Mouse (Mus musculus) midbrain, embryonic 16.5 days (tissue): ENCODE data around the gene Clec3b. TPM values are rescaled to one million over a fixed set of nuclear protein-coding genes. Genes with fewer than 3 reads are reported as not detected.

Source experiments
- ATAC-seq: fragments of 200-750 bp; cut with Nextera tagmentation; 2 replicates; pipeline ENCODE4 v1.8.0; 2017; ENCODE audit warnings: moderate TSS enrichment
- H3K27ac ChIP-seq: fragments of 300-500 bp; sonication (generic); 2 replicates; pipeline ENCODE4 v1.5.1; 2014; ENCODE audit warnings: mild to moderate bottlenecking, low read length, mixed read lengths
- H3K27me3 ChIP-seq: fragments of 300-500 bp; sonication (generic); 2 replicates; pipeline ENCODE4 v1.6.1; 2014; ENCODE audit warnings: low read depth, low read length, mixed read lengths; ENCODE audit not compliant: control insufficient read depth, insufficient read depth
- H3K36me3 ChIP-seq: fragments of 300-500 bp; sonication (generic); 2 replicates; pipeline ENCODE4 v1.6.1; 2014; ENCODE audit warnings: mild to moderate bottlenecking, low read length, moderate library complexity, mixed read lengths; ENCODE audit not compliant: control insufficient read depth, insufficient read depth
- H3K4me1 ChIP-seq: fragments of 300-500 bp; sonication (generic); 2 replicates; pipeline ENCODE4 v1.6.1; 2014; ENCODE audit warnings: mild to moderate bottlenecking, low read length, mixed read lengths; ENCODE audit not compliant: control insufficient read depth, insufficient read depth
- H3K4me2 ChIP-seq: fragments of 300-500 bp; sonication (generic); 2 replicates; pipeline ENCODE4 v1.6.1; 2014; ENCODE audit warnings: mild to moderate bottlenecking, low read length, mixed read lengths
- H3K4me3 ChIP-seq: fragments of 300-500 bp; sonication (generic); 2 replicates; pipeline ENCODE4 v1.5.1; 2014; ENCODE audit warnings: low read depth, mild to moderate bottlenecking, low read length, moderate library complexity, mixed read lengths
- H3K9ac ChIP-seq: fragments of 300-500 bp; sonication (generic); 2 replicates; pipeline ENCODE4 v1.6.1; 2014; ENCODE audit warnings: low read depth, low read length, mixed read lengths
- H3K9me3 ChIP-seq: fragments of 300-500 bp; sonication (generic); replicated peaks from 2 replicates; pipeline ENCODE4 v1.6.1; 2014; ENCODE audit warnings: mild to moderate bottlenecking, low read length, mixed read lengths; ENCODE audit not compliant: control insufficient read depth, poor library complexity, severe bottlenecking
- WGBS: fragments of 180-500 bp; shearing (Covaris S2); extraction: QIAGEN DNeasy Blood & Tissue Kit; methylation state at CpG from one replicate; pipeline ENCODE4 v1.1.7; 2014; 5-methylcytosine and 5-hydroxymethylcytosine counted together
- polyA plus RNA-seq: library from polyadenylated mRNA; unstranded; fragments of >200 nt; fragmentation: Nextera tagmentation; extraction: Ambion mirVana; gene quantifications from 2 replicates; pipeline ENCODE4 v1.2.1, GENCODE M21; 2015

Gene Clec3b
- 2.2 and 3.6 TPM in 2 replicates for polyA plus RNA-seq

GRCm38 (mm10) chr9:123150241-123151020 is at the start of gene Clec3b:
Clec3b (plus strand) TSS chr9:123150946.
- no peak within 1 kb of the TSS for H3K4me3 ChIP-seq
- H3K9me3 ChIP-seq: no peaks in the 10 kb centered on the region
- H3K36me3 ChIP-seq: no peaks in the 10 kb centered on the region
- no peak within 1 kb of the TSS for H3K4me2 ChIP-seq
- no peaks in the 10 kb centered on the region for H3K4me1 ChIP-seq
- ATAC-seq: no peak
- H3K27ac ChIP-seq: no peak within 1 kb of the TSS
- no peaks in the 10 kb centered on the region for H3K27me3 ChIP-seq
- WGBS: 73% methylated on average over 5 of the region's 5 CpGs
- no peak within 1 kb of the TSS for H3K9ac ChIP-seq

DNA sequence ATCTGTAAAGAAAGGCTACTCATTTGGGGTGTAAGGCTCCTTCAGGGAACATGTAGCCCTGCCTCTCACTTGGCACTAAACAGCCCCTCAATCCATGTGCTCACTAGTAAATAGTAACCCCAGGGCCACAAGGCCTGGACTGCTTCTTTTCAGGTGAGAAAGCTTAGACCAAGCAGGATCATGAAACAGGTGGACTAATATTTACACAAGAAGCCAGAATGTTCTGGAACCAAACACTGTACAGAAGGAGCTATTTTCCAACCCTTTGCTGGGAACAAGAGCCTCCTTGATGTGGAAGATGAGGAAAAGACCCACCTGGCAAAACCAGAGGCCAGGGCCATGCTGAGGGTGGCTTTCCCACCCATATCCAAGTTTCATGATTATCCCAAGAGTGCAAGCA is 47.3 kb upstream of the Clec3b start:
- Histone ChIP-seq H3K4me3 (no peak overlapping the region), H3K4me2 (no peak overlapping the region), H3K36me3 (peaks cover 18% of the 10 kb centered on the region), H3K9ac (no peak overlapping the region), H3K9me3 (no peaks in the 10 kb centered on the region), H3K4me1 (no peaks in the 10 kb centered on the region), H3K27me3 (no peaks in the 10 kb centered on the region), H3K27ac (no peak overlapping the region)
- no peak for ATAC-seq

DNA sequence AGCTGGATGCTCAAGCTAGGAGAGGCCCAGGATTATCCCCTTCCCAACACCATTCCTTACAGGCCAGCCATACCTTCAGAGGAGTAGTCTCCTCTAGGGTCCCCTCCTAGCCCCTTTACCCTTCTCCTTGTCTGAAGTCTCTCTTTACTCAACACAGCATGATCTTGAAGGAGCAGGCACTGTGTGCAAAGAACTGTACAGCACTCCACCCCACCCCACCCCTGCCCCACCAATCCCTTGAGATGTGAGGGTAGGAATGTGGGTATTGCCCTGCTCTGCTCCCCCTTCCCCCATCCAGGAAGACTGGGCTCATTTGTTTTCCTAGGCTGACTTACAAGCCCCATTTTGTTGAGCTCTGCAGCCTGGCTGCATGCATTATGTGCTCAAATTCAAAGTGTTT is 46.4 kb upstream of the Clec3b start:
- Histone ChIP-seq H3K27me3 (no peaks in the 10 kb centered on the region), H3K27ac (no peak overlapping the region), H3K36me3 (peaks cover 16% of the 10 kb centered on the region), H3K9ac (no peak overlapping the region), H3K4me1 (no peaks in the 10 kb centered on the region), H3K4me3 (no peak overlapping the region), H3K9me3 (no peaks in the 10 kb centered on the region), H3K4me2 (no peak overlapping the region)
- ATAC-seq: no peak

DNA sequence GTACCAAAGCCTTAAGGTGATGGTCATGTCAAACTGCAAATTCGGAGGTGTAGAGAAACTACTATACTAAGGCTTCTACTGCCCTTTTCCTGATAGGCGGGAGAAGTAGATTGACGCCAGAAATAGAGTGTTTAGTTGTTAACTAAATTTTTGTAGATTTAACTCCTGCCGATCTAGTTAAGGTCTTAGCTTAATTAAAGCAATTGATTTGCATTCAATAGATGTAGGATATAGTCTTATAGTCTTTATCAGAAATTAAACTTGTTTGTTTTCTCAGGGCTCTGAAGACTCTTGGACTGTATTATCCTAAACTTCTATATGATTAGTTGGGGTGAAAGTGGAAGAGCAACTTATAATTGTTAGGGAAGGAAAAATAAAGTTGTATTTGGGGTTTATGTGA is 43.6 kb upstream of the Clec3b start:
- peaks cover 11% of the 10 kb centered on the region for H3K4me1 ChIP-seq
- ATAC-seq: no peak
- WGBS: 92% methylated on average over 4 of the region's 4 CpGs

DNA sequence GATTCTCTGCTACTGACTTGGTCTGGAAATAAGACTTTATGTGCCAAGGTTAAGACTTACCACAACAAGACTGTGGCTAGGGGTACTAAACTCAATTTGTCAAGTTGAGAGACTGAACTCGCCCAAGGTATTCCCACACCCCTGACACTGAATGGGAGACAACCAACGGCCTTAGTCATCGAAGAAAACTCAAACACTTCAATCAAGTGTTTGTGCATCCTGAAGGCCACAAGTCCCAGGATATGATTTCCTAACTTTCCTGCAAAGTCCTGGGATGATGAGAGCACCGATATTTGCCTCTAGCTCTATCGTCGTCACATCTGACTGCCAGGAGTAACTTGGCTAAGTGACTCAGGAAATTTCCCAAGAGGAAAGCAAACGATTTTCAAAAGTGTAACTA is 41.6 kb upstream of the Clec3b start:
- 94% methylated on average over 7 of the region's 7 CpGs for WGBS

More for the DNA sequence above, 43.6 kb upstream of the Clec3b start:
- Histone ChIP-seq H3K4me3 (no peak overlapping the region), H3K4me2 (no peak overlapping the region), H3K9me3 (no peaks in the 10 kb centered on the region), H3K9ac (no peak overlapping the region), H3K27me3 (no peaks in the 10 kb centered on the region), H3K36me3 (0 out of 2 replicates have a peak, but pooled peaks cover 5% of the 10 kb centered on the region), H3K27ac (no peak overlapping the region)

DNA sequence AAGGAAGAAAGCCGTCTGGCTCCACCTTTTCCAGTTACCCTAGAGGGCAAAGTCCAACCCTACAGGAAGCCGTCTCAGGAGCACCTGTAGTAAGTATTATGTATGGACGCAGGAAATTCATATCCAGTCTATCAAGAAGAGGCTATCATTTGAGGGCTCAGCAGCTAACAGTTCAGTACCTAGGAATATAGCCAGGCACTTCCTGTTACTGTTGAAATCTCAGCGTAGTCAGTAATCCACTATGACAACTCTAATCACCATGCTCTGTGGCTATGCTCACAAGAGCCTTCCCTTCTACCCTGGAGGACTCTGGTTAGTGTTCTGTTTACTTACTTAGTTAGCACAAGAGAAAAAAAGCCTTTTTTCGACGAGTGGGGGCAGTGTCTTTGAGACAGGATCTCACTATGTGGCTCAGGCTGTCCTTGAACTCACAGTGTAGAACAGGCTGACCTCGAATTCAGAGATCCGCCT is 39.0 kb upstream of the Clec3b start:
- Histone ChIP-seq H3K4me3 (peak overlapping the region; percentile 97), H3K9ac (peak overlapping the region; percentile 96; the same call in 1 of the 2 replicates), H3K27ac (no peak overlapping the region), H3K36me3 (no peaks in the 10 kb centered on the region), H3K4me2 (peak overlapping the region; percentile 92), H3K9me3 (no peaks in the 10 kb centered on the region), H3K27me3 (no peaks in the 10 kb centered on the region), H3K4me1 (peaks cover 20% of the 10 kb centered on the region)
- no peak for ATAC-seq
- 67% methylated on average over 8 of the region's 8 CpGs for WGBS

More for the DNA sequence above, 41.6 kb upstream of the Clec3b start:
- ATAC-seq: no peak
- H3K27me3 ChIP-seq: no peaks in the 10 kb centered on the region
- no peak overlapping the region for H3K4me3 ChIP-seq
- H3K27ac ChIP-seq: no peak overlapping the region
- no peak overlapping the region for H3K4me2 ChIP-seq
- H3K9ac ChIP-seq: no peak overlapping the region
- no peaks in the 10 kb centered on the region for H3K9me3 ChIP-seq
- peaks cover 18% of the 10 kb centered on the region for H3K4me1 ChIP-seq
- 0 out of 2 replicates have a peak, but pooled peaks cover 5% of the 10 kb centered on the region for H3K36me3 ChIP-seq

DNA sequence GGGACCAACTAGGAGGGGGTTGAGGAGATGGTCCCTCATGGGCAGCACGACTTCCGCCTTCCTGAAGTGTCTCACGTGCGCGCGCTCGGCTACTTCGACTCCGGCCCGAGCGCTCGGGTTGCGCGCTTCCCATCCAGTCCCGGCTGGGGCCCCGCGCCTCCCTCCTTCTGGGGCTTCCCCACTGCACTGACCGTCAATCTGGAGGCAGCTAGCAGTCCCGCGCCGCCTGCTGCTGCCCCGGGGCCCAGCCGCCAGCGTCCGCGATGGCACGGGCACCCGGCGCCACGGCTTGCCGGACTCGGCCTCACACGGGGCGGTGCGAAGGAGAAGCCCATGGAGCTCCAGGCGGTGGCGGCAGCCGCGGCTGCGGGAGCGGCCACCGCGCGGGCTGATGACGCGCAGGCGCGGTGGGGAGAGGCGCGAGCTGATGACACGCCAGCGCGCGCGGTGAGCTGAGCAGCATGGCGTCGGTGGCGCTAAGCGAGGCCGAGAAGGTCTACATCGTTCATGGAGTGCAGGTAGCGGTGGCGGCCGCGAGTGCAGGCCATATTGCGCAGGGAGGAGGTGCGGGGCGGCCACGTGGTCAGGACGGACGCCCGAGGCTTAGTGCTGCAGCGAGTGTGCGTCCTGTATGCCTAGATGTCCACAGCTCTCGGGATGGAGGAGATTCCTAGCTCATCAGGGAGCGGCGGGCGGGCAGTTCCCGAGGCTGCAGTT is 37.8 kb upstream of the Clec3b start, which contains the start of the genes Zdhhc3 and Exosc7:
TSS of gene Zdhhc3 (minus strand) at position 401 of the 717 bp plus-strand sequence.
TSS of gene Exosc7 (plus strand) at position 411 of the 717 bp plus-strand sequence.
- Histone ChIP-seq H3K9ac (peak within 1 kb of the TSS; percentile 96), H3K27ac (peak within 1 kb of the TSS; percentile 95), H3K9me3 (no peaks in the 10 kb centered on the region), H3K27me3 (no peaks in the 10 kb centered on the region), H3K4me2 (peak within 1 kb of the TSS; percentile 92), H3K4me1 (peaks cover 20% of the 10 kb centered on the region), H3K4me3 (peak within 1 kb of the TSS; percentile 97), H3K36me3 (no peaks in the 10 kb centered on the region)
- ATAC-seq: peak; percentile 94
- WGBS: under 1% methylated on average over 79 of the region's 79 CpGs

- WGBS: 65% methylated on average over 6 of the region's 6 CpGs
- Histone ChIP-seq H3K4me1 (peaks cover 20% of the 10 kb centered on the region), H3K4me2 (peak overlapping the region; percentile 92), H3K9me3 (no peaks in the 10 kb centered on the region), H3K4me3 (peak overlapping the region; percentile 97), H3K27ac (peak overlapping the region; percentile 95), H3K36me3 (peaks cover 2% of the 10 kb centered on the region; the same call in 1 of the 2 replicates), H3K27me3 (no peaks in the 10 kb centered on the region), H3K9ac (peak overlapping the region; percentile 96)
- ATAC-seq: no peak
Observed at GRCm38 (mm10) chr9:123113931-123114330, 36.8 kb upstream of the Clec3b start.

DNA sequence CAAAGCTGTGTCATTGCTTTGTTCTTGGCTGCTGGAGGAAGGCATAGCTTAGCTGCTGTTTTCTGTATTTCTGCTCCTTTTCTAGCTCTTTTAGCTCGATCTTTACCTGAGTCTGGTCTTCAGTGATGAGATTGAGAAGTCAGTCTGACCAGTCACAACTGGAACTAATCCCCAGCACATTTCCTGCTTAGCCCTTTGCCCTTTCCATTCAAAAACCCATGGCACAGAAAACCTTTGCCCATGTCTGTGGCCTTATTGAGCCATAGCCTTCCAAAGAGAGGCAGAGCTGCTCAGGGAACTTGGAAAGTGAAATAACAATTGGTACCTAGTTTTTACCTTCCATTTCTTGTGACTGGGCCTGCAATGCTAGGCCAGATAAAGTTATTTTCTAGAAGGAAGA is 35.2 kb upstream of the Clec3b start:
- Histone ChIP-seq H3K4me3 (no peak overlapping the region), H3K4me1 (peaks cover 20% of the 10 kb centered on the region), H3K36me3 (peaks cover 14% of the 10 kb centered on the region), H3K4me2 (no peak overlapping the region), H3K27ac (no peak overlapping the region), H3K9ac (no peak overlapping the region), H3K27me3 (no peaks in the 10 kb centered on the region), H3K9me3 (no peaks in the 10 kb centered on the region)
- no peak for ATAC-seq
- 85% methylated on average over 1 of the region's 1 CpGs for WGBS
